Mouse (Mus musculus) CH12.LX (cell line): ENCODE results near the gene Pak4. TPM values are rescaled to one million over a fixed set of nuclear protein-coding genes. Genes with fewer than 3 reads are reported as not detected.

Experiments
- DNase-seq: peaks from one replicate; pipeline ENCODE4 v3.0.0-alpha.2; 2013; ENCODE audit errors: extremely low read depth
- H3K27ac ChIP-seq: 2 replicates; pipeline ENCODE4 v1.5.1; 2012; ENCODE audit warnings: low read depth, mild to moderate bottlenecking, control low read depth, moderate library complexity; ENCODE audit not compliant: insufficient read depth
- H3K27me3 ChIP-seq: replicated peaks from 2 replicates; pipeline ENCODE3; 2012; ENCODE audit warnings: inconsistent platforms
- H3K36me3 ChIP-seq, 2 experiments: replicated peaks in 1 of 2; 2 replicates each; pipeline versions ENCODE3 to v1.6.1; 2012; ENCODE audit warnings: inconsistent platforms in 1 of 2, low read length in 1 of 2, mild to moderate bottlenecking in 1 of 2, mixed read lengths in 1 of 2, moderate library complexity in 1 of 2; ENCODE audit not compliant: control insufficient read depth in 1 of 2, insufficient read depth in 1 of 2
- H3K4me1 ChIP-seq, 2 experiments: 2 replicates each; pipeline ENCODE4 v1.6.1; 2012; ENCODE audit warnings: inconsistent platforms in 1 of 2, moderate library complexity in 1 of 2; ENCODE audit not compliant: insufficient read depth in 2 of 2, control insufficient read depth in 1 of 2
- H3K4me2 ChIP-seq: 2 replicates; pipeline ENCODE4 v1.6.1; 2012; ENCODE audit warnings: low read depth, mild to moderate bottlenecking, control low read depth; ENCODE audit not compliant: poor library complexity, insufficient read depth, severe bottlenecking
- H3K4me3 ChIP-seq, 3 experiments: fragments of 150-350 bp in 1 of 3; sonication (generic) in 1 of 3; replicated peaks in 1 of 3; 2 replicates each; pipeline versions ENCODE3 to v1.5.1; 2011 to 2012; ENCODE audit warnings: low read depth in 2 of 3, low read length in 2 of 3, mild to moderate bottlenecking in 2 of 3, moderate library complexity in 2 of 3, control low read depth in 1 of 3, improper control_type of control experiment in 1 of 3, inconsistent platforms in 1 of 3, mixed read lengths in 1 of 3; ENCODE audit not compliant: poor library complexity in 1 of 3
- H3K79me2 ChIP-seq: replicated peaks from 2 replicates; pipeline ENCODE4 v1.6.1; 2012; ENCODE audit warnings: mild to moderate bottlenecking, moderate library complexity; ENCODE audit not compliant: control insufficient read depth, poor library complexity, insufficient read depth, severe bottlenecking; ENCODE audit errors: extremely low read depth
- H3K9ac ChIP-seq: 2 replicates; pipeline ENCODE4 v1.6.1; 2012; ENCODE audit warnings: low read depth, mild to moderate bottlenecking, control low read depth, moderate library complexity; ENCODE audit not compliant: insufficient read depth
- H3K9me3 ChIP-seq: replicated peaks from 2 replicates; pipeline ENCODE3; 2012; ENCODE audit warnings: low read length, inconsistent platforms, mixed read lengths
- BHLHE40 ChIP-seq: IDR thresholded peaks from 2 replicates; pipeline ENCODE4 v1.6.1; 2011; ENCODE audit warnings: mild to moderate bottlenecking, low read depth, low read length, improper control_type of control experiment
- CHD1 ChIP-seq: IDR thresholded peaks from 2 replicates; pipeline ENCODE4 v1.6.1; 2012; ENCODE audit warnings: low read depth, low read length, improper control_type of control experiment, inconsistent platforms
- CTCF ChIP-seq, 2 experiments: IDR thresholded peaks in 1 of 2; conservative IDR thresholded peaks in 1 of 2; 2 replicates each; pipeline ENCODE4 v1.5.1; 2011 to 2012; ENCODE audit warnings: low read depth in 2 of 2, low read length in 2 of 2, improper control_type of control experiment in 1 of 2, inconsistent platforms in 1 of 2, mild to moderate bottlenecking in 1 of 2, moderate library complexity in 1 of 2
- ETS1 ChIP-seq: conservative IDR thresholded peaks from 2 replicates; pipeline ENCODE4 v1.6.1; 2012; ENCODE audit warnings: low read depth, mild to moderate bottlenecking, inconsistent platforms, low read length, improper control_type of control experiment, moderate library complexity
- HCFC1 ChIP-seq: IDR thresholded peaks from 2 replicates; pipeline ENCODE4 v1.6.1; 2012; ENCODE audit warnings: low read depth, mild to moderate bottlenecking, inconsistent platforms, low read length, improper control_type of control experiment
- KAT2A ChIP-seq: IDR thresholded peaks from 2 replicates; pipeline ENCODE4 v1.6.1; 2012; ENCODE audit warnings: low read length, improper control_type of control experiment, inconsistent platforms; ENCODE audit not compliant: insufficient replicate concordance
- MAFK ChIP-seq: IDR thresholded peaks from 2 replicates; pipeline ENCODE4 v1.6.1; 2011; ENCODE audit warnings: low read length, improper control_type of control experiment; ENCODE audit not compliant: insufficient replicate concordance
- MAZ ChIP-seq: IDR thresholded peaks from 2 replicates; pipeline ENCODE4 v1.6.1; 2012; ENCODE audit warnings: low read depth, mild to moderate bottlenecking, inconsistent platforms, low read length, improper control_type of control experiment, moderate library complexity
- MEF2A ChIP-seq: IDR thresholded peaks from 2 replicates; pipeline ENCODE4 v1.6.1; 2014; ENCODE audit warnings: low read depth, mild to moderate bottlenecking, inconsistent platforms, low read length, improper control_type of control experiment, borderline replicate concordance
- MXI1 ChIP-seq: IDR thresholded peaks from 2 replicates; pipeline ENCODE4 v1.6.1; 2011; ENCODE audit warnings: mild to moderate bottlenecking, low read depth, low read length, improper control_type of control experiment
- NELFE ChIP-seq: IDR thresholded peaks from 2 replicates; pipeline ENCODE4 v1.6.1; 2011; ENCODE audit warnings: low read depth, low read length, improper control_type of control experiment
- POLR2AphosphoS2 ChIP-seq: IDR thresholded peaks from 2 replicates; pipeline ENCODE4 v1.6.1; 2011; ENCODE audit warnings: low read depth, low read length, improper control_type of control experiment
- RCOR1 ChIP-seq: conservative IDR thresholded peaks from 2 replicates; pipeline ENCODE4 v1.6.1; 2012; ENCODE audit warnings: low read depth, mild to moderate bottlenecking, inconsistent platforms, low read length, improper control_type of control experiment
- UBTF ChIP-seq: IDR thresholded peaks from 2 replicates; pipeline ENCODE4 v1.6.1; 2012; ENCODE audit warnings: low read depth, mild to moderate bottlenecking, inconsistent platforms, low read length, improper control_type of control experiment, moderate library complexity
- ZC3H11A ChIP-seq: IDR thresholded peaks from 2 replicates; pipeline ENCODE4 v1.6.1; 2012; ENCODE audit warnings: low read depth, mild to moderate bottlenecking, inconsistent platforms, low read length, improper control_type of control experiment
- ZKSCAN1 ChIP-seq: IDR thresholded peaks from 2 replicates; pipeline ENCODE4 v1.6.1; 2012; ENCODE audit warnings: low read depth, inconsistent platforms, low read length, improper control_type of control experiment, borderline replicate concordance
- ZNF384 ChIP-seq: IDR thresholded peaks from 2 replicates; pipeline ENCODE4 v1.6.1; 2012; ENCODE audit warnings: low read depth, low read length, improper control_type of control experiment, inconsistent platforms
- dilution Hi-C: fragments of 300-500 bp; cut with MboI; formaldehyde crosslinking; loops from 2 replicates; pipeline ENCODE4 v1.14.3; 2020; ENCODE audit warnings: low sequenced_read_pairs; ENCODE audit not compliant: extremely low pct_unique_long_range_greater_than_20kb, extremely low pct_ligation_motif_present
- in situ Hi-C: fragments of 300-500 bp; cut with MboI; formaldehyde crosslinking; loops from 3 replicates; pipeline ENCODE4 v1.14.3; 2019; ENCODE audit warnings: low sequenced_read_pairs, low pct_ligation_motif_present, low pct_unique_long_range_greater_than_20kb, mixed read lengths
- polyA plus RNA-seq: library from polyadenylated mRNA; unstranded; fragments of >175 nt; gene quantifications from 2 replicates; pipeline ENCODE4 v1.2.1, GENCODE M21; 2012; ENCODE audit warnings: low read depth; ENCODE audit not compliant: insufficient read length
- total RNA-seq, 2 experiments: library from RNA; depleted of rRNA; stranded (reverse); fragments of 300-350 nt in 1 of 2; fragments of >200 nt in 1 of 2; gene quantifications; 2 replicates each; pipeline ENCODE4 v1.2.3; 2012 to 2014

Gene Pak4
- total and polyA plus RNA-seq, 3 experiments = 7.5 to 11.2 (median 8.3) TPM

DNA sequence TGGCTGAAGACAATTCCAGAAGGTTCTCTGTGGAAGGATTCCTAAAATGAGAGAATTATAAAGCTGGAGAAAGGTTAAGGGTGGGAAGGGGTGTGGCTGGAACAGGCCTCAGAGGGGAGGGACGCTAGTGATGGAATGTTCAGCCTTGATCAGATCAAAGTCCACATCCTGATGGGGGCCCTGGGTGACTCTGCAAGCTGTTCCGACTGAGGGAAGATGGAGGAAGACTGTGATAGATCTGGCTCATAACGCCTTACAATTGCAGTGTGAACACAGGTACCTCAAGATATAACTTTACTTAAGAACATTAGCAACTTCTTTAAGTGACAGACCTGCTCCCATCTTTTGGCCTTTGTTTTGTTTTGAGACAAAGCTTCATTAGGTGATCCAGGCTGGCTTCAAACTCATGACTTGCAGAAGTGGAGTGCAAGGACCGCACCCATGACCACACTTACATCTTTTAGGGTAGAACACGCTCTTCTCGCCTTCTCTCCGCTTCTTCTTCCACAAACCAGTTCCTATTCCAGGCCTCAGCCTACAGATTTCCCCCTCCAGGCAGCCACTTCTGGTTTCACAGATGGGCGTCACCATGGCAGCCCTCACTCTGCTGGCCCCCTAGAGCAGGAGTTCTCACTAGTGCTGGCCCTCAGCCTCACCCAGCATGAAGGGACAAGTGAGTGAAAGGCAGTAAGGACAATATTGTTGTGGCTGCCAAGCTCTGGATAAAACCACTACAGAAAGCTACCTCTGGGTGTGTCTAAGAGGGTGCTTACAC, 14.2 kb downstream of the Pak4 start:
- TF ChIP-seq MEF2A = no peak
- TF ChIP-seq NELFE = no peak
- no peak for TF ChIP-seq ZKSCAN1
- TF ChIP-seq UBTF = no peak
- TF ChIP-seq ZC3H11A = no peak
- TF ChIP-seq BHLHE40 = no peak
- no peak for TF ChIP-seq RCOR1
- TF ChIP-seq MAFK = no peak
- TF ChIP-seq POLR2AphosphoS2 = no peak
- no peak for TF ChIP-seq CTCF (conservative IDR thresholded peaks at IDR 0.05 in 1 of 2, IDR thresholded peaks at IDR 0.05 in 1 of 2; ENCODE audit: low read depth in 2 of 2, low read length in 2 of 2)
- TF ChIP-seq ETS1 = no peak
- no peak for TF ChIP-seq MAZ
- TF ChIP-seq MXI1 = no peak
- TF ChIP-seq KAT2A = no peak
- TF ChIP-seq CHD1 = no peak
- TF ChIP-seq ZNF384 = no peak
- TF ChIP-seq, all 38 proteins: peak for 0
- dilution Hi-C loops (no loop called here), in situ Hi-C loops (no loop called here)
- Histone ChIP-seq H3K79me2 (no peaks in the 10 kb centered on the region), H3K27ac (no peak overlapping the region), H3K36me3 (peaks cover 3 to 54% of the 10 kb centered on the region in 2 experiments), H3K9me3 (peaks cover 2% of the 10 kb centered on the region), H3K9ac (no peak overlapping the region), H3K4me3 (no peak overlapping the region), H3K4me2 (no peak overlapping the region), H3K4me1 (peaks cover 2 to 49% of the 10 kb centered on the region in 2 experiments), H3K27me3 (no peaks in the 10 kb centered on the region)
- DNase-seq = no peak

DNA sequence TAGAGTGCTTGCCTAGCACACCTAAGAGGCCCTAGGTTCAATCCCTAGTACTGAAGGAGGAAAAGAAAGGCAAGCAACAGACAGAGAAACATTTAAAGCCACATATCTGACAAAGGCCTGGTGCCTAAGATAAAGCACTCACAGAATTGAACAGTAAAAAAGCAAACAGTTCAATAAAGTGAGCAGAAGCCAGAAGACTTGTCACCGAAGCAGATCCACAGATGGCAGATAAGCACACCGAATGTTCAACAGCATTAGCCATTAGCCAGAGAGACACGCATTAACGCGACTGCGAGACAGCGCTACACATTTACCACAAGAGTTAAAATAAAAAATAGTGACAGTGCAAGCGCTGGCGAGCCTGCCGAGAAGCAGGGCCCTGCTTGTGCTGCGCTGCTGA, 15.1 kb downstream of the Pak4 start:
- Histone ChIP-seq H3K36me3 (peaks cover 3 to 61% of the 10 kb centered on the region in 2 experiments), H3K4me2 (no peak overlapping the region), H3K27me3 (no peaks in the 10 kb centered on the region), H3K27ac (no peak overlapping the region), H3K4me3 (no peak overlapping the region), H3K79me2 (no peaks in the 10 kb centered on the region), H3K9me3 (peaks cover 2% of the 10 kb centered on the region), H3K4me1 (peaks cover 2 to 56% of the 10 kb centered on the region in 2 experiments), H3K9ac (no peak overlapping the region)
- DNase-seq = no peak
- in situ Hi-C loops (no loop called here), dilution Hi-C loops (no loop called here)
- TF ChIP-seq NELFE (no peak), CTCF (conservative IDR thresholded peaks at IDR 0.05 in 1 of 2, IDR thresholded peaks at IDR 0.05 in 1 of 2; ENCODE audit: low read depth in 2 of 2, low read length in 2 of 2) (no peak), HCFC1 (no peak), KAT2A (no peak), CHD1 (no peak), MEF2A (no peak)
